Mouse (Mus musculus) bone marrow macrophage, adult 2 months (primary cell): Measurements from ENCODE around the gene D6Ertd527e. TPM values are rescaled to one million over a fixed set of nuclear protein-coding genes. Genes with fewer than 3 reads are reported as not detected.
A peak's percentile ranks its signal among the peaks of the same experiment; 100 is the strongest.
"Not testable (repeated sequence)": the region's sequence is repeated elsewhere in the genome, so short reads cannot be mapped to it uniquely, and the experiment has no call there.

ENCODE experiments used
- H3K27ac ChIP-seq: 2 replicates; pipeline ENCODE4 v1.5.1; 2012; ENCODE audit warnings: low read depth, low read length; ENCODE audit not compliant: insufficient read depth
- H3K4me1 ChIP-seq: 2 replicates; pipeline ENCODE4 v1.6.1; 2012; ENCODE audit warnings: low read length; ENCODE audit not compliant: control insufficient read depth, insufficient read depth
- H3K4me3 ChIP-seq: 2 replicates; pipeline ENCODE4 v1.5.1; 2012; ENCODE audit warnings: mild to moderate bottlenecking, low read length, moderate library complexity; ENCODE audit not compliant: insufficient read depth
- CTCF ChIP-seq: IDR thresholded peaks from 2 replicates; pipeline ENCODE4 v1.5.1; 2012; ENCODE audit warnings: low read depth, mild to moderate bottlenecking, low read length, moderate library complexity
- POLR2A ChIP-seq: IDR thresholded peaks from 2 replicates; pipeline ENCODE4 v1.6.1; 2012; ENCODE audit warnings: mild to moderate bottlenecking, low read depth, low read length, borderline replicate concordance
- polyA plus RNA-seq: library from polyadenylated mRNA; stranded (reverse); fragments of >200 nt; gene quantifications from 2 replicates; pipeline ENCODE4 v1.2.4, GENCODE M21; 2012; ENCODE audit not compliant: missing spikeins, insufficient read depth, insufficient read length

The D6Ertd527e gene
- polyA plus RNA-seq, 1 experiment = not detected

DNA sequence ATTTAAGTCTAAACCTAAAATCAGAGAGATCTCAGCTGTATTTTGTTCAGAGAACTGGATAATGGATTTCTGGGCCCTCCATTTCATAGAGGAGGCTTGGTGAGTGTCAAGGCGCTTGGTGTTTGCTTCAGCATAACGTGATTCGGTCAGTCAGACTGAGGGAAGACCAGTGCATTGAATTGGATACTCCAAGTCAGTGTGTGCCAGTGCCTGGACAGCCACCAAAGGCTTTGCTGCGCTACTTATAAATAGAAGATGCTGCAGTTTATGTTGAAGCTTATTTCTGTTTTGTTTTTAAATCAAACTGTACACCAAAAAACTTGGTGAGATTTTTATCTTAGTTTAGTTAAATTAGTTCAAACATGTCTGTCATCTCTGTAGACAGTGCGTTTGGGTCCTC is 16.2 kb upstream of the D6Ertd527e start:
- H3K4me1 ChIP-seq = peaks cover 12% of the 10 kb centered on the region
- no peak overlapping the region for H3K27ac ChIP-seq
- no peak for TF ChIP-seq POLR2A
- no peak for TF ChIP-seq CTCF
- no peak overlapping the region for H3K4me3 ChIP-seq

DNA sequence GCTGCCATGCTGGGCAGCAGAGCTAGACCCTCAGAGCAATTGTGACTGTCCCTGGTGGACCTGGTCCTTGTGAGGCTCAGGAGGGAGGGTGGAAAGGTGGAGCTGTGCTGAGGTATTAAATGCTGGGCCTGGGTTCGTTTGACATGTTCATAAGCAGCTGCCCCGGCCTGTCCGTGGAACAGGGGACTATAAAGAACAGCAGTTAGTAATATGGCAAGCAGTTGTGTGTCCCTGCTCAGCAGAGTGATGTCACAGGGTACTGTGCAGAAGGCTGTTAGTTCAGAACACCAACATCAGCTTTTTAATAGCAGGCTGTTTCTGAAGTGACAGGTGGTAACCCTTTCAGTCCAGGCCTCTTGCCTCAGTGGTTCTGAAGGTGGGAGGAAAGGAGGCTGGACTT is 13.7 kb upstream of the D6Ertd527e start:
- H3K4me3 ChIP-seq = no peak overlapping the region
- H3K4me1 ChIP-seq = no peaks in the 10 kb centered on the region
- TF ChIP-seq POLR2A = no peak
- TF ChIP-seq CTCF = no peak
- no peak overlapping the region for H3K27ac ChIP-seq

DNA sequence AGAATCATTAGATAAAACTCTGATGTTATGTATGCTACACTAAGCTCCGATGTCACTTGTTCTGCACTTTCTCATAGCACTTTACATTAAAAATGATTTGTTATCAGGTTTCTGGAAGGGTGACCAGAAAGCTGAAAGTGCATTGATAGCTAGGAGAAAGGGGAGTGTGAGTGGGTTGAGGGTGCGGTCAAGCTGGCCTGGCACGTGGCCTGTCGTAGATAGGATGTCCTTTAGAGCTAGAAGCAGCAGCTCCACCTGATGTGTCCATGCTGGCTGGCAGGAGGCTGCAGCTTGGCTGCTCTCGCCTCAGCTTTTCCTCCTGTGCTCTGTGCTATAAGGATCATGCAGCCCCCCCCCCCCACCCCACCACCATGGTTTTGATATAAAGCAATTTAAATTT is 12.1 kb upstream of the D6Ertd527e start:
- Histone ChIP-seq H3K4me3 (no peak overlapping the region), H3K27ac (no peak overlapping the region), H3K4me1 (no peaks in the 10 kb centered on the region)
- TF ChIP-seq CTCF (no peak), POLR2A (no peak)

DNA sequence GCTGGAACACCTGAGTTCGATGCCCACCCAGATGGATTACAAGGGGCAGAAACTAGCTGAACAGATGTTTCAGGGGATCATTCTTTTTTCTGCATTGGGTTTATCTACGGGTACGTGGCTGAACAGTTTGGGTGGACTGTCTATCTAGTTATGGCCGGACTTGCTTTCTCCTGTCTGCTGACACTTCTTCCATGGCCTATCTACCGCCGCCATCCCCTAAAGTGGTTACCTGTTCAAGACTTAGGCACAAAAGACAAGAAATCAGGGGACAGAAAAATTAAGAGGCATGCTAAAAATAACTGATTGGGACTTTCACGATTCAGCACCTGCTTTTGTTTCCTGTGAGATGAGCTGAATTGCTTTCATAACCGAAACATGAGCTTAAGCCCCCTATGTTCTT is 10.9 kb upstream of the D6Ertd527e start:
- H3K4me3 ChIP-seq, H3K4me1 ChIP-seq, H3K27ac ChIP-seq: not testable (repeated sequence)

DNA sequence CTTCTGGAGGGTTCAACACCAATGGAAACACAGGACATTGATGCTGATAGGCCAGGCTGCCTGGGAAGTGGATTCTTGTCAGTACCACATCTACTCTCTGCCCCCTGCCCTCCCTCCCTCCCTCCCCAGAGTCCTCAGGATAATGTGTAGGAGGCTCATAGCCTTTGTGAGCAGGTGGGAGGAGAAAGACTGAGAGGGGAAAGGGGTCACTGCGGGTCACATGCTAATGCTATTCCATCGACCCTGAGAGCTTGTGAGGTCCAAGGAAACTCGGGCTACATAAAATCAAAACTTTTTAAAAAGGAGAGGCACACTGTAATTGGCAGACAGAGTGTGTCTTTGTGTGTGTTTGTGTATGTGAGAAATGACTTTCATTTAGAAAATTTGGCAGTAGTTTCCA is 5.3 kb upstream of the D6Ertd527e start:
- Histone ChIP-seq H3K4me1 (no peaks in the 10 kb centered on the region; the same call in 1 of the 2 replicates), H3K4me3 (no peak overlapping the region), H3K27ac (no peak overlapping the region)
- TF ChIP-seq POLR2A (no peak), CTCF (no peak)

DNA sequence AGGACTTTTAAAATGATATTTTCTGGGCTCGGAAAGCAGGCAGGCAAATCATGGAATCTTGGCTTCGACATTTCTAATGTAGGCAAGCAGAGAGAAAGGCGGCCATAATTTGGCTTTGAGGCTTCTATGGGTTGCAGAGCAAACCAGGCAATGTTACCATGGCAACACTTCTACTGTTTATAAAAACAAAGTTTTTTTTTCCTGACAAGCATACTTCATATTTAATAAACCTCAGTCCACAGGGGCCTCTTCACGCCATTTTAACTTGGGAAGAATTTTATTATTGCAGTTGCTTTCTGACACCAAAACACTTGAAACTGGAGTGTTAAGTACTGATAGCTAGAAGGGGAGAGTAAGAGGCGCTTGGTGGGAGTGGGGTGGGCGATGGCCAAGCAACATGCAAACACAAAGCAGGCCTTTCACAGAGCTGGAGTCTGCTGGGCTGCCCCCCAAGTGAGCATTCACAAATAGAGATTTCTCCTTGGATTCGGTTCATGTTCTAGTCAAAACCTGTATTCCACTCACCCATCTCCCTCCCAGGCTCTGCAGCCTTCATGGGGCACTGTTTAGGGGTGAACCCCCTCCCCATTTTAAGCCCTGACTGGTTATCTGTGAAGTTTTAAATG is 4.8 kb upstream of the D6Ertd527e start:
- Histone ChIP-seq H3K4me1 (peaks cover 3% of the 10 kb centered on the region), H3K4me3 (no peak overlapping the region), H3K27ac (no peak overlapping the region)
- no peak for TF ChIP-seq CTCF
- TF ChIP-seq POLR2A = no peak

DNA sequence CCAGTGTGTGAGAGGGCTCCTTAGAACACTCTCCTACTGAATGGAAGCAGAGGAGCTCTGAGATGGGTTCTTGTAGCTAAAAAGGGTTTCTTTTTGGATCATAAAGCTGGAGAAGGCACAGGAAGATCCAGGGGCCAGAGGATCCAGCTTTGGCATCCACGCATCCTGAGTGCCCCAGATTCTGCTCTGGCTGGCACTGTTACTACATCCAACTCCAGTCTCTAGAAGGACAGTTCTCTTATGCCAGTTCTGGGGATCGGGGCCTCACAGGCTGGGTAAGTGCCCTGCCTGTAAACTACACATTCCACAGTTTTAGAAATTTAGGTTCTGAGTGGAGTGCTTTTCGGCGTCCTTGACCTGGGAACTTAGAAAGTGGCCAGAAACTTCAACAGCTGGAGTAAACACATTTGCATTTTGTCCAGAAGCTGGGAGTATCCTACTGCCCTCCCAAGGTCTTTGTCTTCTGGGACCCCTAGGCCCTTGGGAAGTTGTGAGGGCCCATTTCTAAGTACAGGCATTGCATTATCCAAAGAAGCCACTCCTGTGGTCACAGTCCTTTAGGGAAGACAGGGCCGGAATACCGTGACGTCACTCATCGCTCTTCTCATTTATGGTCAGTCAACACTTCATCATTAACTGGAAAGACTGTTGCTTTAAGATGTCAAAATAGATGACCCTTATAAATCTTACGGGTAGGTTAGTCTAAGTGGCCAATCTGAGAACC is 4.1 kb upstream of the D6Ertd527e start:
- no peak for TF ChIP-seq CTCF
- TF ChIP-seq POLR2A = no peak
- H3K4me3 ChIP-seq = no peak overlapping the region

DNA sequence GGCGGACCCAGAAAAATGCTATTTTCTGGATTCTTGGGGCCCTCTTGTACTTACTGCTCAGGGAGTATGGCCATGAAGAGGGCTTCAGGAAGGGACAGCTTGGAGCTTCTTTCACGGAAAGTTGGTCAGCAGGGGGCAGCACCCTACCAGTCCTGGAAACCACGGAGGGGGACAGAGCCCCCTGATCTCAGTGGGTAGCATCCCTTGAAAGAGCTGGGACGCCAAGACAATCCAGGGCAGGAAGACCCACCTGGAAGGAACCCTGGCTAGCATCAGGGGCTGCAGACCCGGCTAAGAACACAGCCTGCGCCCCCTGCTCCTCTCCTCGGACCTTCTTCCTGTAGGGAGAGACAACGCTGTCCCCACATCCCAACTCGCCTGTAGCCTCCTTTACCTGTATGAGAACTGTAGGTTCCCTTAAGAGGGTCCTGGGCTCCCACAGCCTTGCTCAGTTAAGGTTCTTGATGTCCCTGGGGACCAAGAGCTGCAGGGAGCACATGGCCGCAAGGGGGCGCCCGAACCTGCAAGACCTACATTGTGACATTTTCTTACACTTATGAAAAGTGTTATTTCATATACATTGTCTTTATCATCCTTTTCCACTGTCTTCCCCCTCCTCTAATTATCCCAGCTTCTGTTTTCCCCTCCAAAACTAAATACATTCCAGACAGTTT is 3.1 kb upstream of the D6Ertd527e start:
- no peak overlapping the region; the same call in 1 of the 2 replicates for H3K4me3 ChIP-seq
- H3K27ac ChIP-seq = no peak overlapping the region
- peak; percentile 98 for TF ChIP-seq CTCF
- no peak for TF ChIP-seq POLR2A
- peaks cover 3% of the 10 kb centered on the region for H3K4me1 ChIP-seq

More for the DNA sequence above, 4.1 kb upstream of the D6Ertd527e start:
- no peak overlapping the region for H3K27ac ChIP-seq
- H3K4me1 ChIP-seq = peaks cover 3% of the 10 kb centered on the region

DNA sequence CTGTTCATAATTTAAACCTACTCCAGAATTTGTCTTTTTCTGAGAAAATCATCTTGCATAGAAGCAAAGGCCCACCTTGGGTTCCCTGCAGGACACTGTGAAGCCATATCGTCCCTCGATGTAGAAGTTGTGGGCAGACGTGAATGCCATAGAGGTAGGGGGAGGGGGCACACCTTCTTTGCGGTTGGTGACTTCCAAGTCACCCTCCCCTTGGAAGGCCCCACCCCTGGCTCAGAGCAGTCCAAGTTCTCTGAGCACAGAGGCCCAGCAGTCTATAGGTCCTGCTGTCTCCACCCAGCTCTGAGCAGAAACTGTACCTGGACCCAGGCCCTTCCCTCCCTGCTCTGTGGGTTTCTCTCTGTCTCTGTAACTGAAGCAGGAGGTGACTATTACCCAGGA is 2.6 kb upstream of the D6Ertd527e start:
- no peak for TF ChIP-seq CTCF
- TF ChIP-seq POLR2A = no peak
- Histone ChIP-seq H3K27ac (no peak overlapping the region), H3K4me3 (no peak overlapping the region), H3K4me1 (peaks cover 3% of the 10 kb centered on the region)

DNA sequence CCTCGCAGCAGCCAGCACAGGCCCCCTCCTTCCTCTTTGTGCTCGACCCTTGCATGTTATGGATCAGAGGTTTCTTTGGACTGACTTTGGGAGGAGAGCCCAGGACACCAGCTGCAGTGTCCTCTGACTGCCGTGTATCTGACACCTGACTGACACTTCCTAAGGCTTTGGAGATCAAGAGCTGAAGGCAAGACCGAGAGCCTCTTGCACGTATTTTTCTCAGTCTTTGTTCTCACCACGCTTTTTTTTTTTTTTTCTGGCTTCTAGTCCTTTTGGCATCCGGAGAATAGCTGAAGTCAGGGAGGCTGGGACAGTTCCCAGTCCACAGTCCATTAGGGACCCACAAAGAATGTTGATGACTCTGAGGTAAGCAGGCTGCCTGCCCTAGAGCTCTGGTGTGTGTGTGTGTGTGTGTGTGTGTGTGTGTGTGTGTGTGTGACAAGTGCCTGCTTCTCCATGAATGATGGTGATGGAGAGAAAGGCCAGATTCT is 2.1 kb upstream of the D6Ertd527e start:
- H3K4me3 ChIP-seq = no peak overlapping the region
- H3K27ac ChIP-seq = no peak overlapping the region
- no peak for TF ChIP-seq POLR2A
- TF ChIP-seq CTCF = no peak
- peaks cover 3% of the 10 kb centered on the region for H3K4me1 ChIP-seq
